Mouse (Mus musculus) embryo, embryonic 10.5 days (tissue): ENCODE measurements around the gene E2f6.

Experiments
- DNase-seq: peaks from one replicate; pipeline ENCODE4 v3.0.0-alpha.2; 2015; ENCODE audit warnings: low spot score

Gene E2f6

DNA sequence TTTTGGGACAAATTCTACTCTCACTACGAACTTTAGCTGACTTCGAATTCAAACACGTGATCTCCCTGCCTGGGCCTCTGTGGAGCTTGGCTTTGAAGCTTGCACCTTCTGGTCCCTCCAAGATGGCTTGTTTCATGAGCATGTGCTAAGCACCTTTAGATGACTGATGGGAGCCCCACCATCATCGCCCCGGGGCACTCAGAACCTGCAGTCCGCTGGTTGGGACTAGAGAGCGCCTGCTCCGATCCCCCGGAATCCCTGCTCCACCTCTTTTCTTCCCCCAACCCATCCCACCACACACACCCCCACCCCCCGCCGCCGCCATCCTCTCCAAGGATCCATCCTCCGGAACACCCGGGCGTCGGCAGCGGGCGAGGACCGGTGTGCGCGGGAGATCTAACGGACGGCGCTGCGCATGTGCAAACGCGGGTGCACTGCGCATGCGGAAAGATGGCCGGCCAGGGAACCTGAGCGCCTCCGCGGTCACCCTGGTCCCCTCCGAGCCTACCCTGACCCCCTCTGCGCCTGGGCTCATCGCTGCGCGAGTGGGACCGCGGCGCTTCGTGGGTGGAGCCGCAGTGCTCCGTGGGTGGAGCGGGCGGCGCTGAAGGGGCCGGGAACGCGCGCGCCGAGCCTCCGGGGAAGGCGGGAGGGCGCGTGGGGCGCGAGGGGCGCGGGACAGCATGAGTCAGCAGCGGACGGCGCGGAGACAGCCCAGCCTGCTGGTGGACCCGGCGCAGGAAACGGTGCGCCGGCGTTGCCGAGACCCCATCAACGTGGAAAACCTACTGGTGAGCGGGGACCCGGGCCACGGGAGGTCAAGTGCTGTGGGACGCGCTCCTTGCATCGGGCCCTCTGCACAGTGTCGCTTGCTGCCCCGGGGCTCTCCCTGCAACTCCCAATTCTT is at the start of gene E2f6:
E2f6 (plus strand) TSS at position 439 of the 907 bp plus-strand sequence.
- DNase-seq = peak; percentile 87

DNA sequence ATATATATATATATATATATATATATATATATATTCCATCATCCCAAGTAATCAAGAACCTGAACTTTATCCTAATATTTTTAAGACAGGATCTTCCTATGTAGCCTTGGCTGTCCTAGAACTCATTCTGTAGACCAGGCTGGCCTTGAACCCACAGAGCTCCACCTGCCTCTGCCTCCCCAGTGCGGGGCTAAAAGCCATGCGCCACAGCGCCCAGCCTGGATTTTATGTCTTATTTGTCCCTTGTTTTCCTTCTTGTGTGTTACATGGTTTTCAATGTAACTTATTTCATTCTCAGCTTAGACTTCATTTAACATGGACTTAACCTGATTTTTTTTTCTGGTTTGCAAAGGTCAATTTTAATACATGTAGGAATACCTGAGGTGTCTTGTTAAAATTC is 49.3 kb upstream of the E2f6 start:
- DNase-seq = no peak

DNA sequence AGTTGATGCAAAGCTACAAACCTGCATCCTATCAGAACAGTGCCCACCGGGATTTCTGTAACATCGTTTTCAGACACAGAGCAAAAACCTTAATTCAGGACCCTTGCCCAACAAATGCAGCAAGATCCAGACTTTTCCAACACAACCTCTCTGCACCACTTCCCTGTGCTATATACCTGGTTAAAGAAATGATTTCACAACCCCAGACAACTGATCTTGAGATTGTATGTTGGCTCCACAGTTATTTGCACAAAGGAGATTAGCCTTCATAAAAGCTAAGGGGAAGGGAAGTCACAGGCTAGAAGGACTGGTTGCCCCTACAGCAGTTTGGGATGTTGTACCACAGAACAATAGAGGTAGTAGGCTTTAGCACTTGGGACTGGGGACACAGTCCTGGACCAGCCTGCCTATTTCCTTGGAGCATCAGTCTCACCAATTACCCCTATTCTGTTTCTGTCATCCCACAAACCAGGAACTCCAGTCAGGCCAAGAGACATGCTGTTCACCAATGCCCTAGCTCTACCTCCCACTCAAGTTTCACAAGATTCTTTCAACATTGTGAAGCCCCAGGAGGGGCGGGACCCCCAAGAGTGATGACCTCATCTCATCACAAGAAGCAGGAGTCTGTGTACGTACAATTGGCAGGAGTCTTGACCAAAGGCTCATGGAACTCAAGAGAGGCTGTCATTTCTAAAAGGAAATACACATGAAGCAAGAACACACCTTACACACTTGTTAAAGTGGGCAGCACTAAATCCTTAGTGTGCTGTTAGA is 46.9 kb upstream of the E2f6 start:
- DNase-seq = no peak

DNA sequence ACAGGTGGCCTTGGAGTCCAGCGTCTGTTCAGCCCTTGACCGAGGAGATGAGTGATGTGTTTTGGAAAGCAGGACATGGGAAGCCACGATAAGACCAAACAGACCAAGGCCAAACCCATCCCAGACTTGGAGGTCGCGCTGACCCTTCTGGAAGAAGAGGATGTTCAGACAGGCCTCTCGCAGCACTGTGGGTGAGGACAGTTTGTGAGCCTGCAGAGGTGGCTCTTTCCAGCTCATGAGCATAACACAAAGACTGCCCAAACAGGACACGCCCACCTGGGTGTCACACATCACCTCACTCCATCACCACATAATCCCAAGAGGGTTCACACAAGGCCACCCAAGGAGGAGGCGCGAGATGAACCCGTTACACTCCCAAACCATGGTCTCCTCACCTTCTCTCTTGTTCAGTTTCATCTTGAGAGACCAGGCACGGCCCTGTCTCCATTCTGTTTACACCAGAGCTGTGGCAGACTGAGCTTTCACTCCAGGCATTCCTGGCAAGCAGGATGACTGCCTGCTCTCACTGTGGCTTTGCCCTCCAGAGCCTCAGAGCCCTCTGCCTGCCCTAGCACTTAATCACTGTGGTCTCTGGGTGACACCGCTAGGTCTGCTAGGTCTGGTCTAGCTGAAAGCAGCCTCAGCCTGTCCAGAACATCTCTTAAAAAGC is 45.9 kb upstream of the E2f6 start:
- no peak for DNase-seq

DNA sequence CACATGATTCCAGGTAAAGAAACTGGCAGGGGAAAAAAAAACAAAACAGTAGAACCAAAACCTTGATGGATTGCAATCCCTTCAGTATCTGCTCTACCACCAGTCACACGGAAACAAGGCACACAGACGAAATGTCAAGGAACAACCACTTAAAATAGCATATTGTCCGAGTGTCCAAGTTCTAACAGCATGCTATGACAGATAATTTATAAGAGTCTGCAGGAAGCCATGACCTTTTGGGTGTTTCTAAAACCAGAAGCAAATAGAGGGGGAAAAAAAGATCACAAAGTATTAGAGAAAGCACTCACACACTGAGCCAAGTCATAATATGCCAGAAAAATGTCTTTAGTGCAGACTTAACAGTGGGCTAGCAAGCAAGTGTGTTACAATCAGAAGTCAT is 42.5 kb upstream of the E2f6 start:
- DNase-seq = no peak

DNA sequence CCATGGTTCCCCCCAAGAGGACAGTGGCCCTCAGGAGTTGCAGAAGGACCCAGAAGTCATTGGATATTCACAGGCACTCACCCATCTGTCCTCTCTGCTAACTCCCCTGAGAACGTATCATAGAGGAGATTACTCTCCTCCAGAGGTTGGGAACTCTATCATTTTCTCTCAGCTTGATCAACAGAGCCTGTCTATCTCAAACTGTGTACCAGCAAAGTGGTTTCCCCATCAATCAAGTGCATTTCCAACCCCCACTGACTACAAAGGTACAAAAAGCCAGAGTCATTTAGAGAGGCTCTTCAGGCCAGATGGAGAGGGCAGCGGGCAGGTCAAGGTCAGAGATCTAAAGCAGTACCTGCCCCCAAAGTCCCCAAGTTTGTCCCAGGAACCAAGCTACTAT is 42.1 kb upstream of the E2f6 start:
- no peak for DNase-seq

DNA sequence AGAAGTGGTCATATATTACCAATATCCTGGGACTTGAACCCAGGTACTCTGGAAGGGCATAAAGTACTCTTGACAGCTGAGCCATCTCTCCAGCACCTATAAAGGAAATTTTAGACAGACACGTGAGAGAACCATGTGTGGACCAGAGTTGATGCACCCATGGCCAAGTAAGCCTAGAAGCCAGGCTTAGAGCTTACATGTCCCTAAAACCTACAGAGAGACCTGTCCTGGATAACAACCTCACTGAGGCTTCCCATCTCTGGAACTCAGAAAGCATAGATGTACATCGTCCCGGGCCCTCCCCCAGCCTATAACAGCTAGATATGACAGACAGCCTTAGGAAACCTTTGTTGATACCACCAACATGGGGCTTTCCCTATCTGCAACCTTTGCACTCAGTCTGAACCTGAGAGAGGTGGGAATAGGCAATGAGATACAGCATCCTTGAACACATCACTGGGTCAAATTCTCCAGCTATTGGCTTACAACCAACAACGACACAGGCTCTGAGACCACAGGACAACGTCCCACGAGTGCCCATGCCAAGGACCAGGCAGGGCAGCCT is 41.1 kb upstream of the E2f6 start:
- DNase-seq = no peak

DNA sequence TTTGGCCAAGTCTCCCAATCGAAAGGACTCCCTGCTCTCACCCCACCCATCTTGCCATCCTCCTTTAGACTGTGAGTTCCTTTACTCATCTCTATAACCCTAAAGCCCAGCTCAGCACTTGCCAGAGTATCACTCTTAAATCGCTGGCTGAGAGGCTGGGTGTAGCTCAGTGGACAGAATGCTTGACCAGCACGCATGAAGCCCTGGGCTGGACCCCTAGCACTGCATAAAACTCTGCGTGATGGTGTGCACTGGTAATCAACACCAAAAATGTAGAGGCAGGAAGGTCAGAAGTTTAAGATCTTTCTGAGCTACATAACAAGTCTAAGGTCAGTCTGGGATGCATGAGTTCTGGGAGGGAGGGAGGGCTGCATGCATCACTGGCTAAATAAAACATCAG is 36.2 kb upstream of the E2f6 start:
- no peak for DNase-seq

DNA sequence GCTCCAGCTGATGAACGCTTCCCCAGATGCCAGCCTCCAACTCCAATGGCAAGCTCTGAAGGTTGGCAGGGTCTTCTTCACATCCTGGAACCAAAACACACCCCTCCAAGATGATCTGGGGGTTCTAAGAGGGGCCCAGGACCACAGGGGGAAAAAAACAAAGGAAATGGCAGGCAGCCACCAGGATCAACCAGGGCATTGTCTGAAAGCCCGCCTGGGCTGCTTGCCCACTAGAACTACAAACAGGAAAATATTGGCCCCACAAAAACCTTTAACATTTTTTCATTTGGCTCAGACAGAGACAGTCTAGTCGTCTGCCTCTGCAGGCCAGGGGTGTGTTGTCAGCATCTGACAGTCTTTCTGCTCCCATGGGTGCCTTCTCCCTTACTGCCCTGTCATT is 35.4 kb upstream of the E2f6 start:
- DNase-seq = no peak

DNA sequence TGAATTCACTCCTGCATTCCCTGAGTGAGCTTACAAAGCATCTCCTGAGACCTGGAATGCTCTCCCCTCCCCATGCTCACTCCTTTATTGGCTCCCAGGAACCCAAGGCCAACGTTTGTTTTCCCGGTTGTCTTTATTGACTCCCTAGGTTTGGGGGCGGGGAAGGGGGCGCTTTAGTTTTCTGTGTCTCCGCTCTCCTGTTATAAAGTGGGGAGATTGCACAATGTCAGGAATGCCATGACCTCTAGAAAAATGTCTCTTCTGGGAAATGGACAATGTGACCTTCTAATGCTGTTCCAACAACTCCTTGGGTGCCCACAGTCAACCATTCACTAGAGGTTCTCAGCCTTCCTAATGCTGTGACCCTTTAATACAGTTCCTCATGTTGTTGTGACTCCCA is 32.2 kb upstream of the E2f6 start:
- no peak for DNase-seq

DNA sequence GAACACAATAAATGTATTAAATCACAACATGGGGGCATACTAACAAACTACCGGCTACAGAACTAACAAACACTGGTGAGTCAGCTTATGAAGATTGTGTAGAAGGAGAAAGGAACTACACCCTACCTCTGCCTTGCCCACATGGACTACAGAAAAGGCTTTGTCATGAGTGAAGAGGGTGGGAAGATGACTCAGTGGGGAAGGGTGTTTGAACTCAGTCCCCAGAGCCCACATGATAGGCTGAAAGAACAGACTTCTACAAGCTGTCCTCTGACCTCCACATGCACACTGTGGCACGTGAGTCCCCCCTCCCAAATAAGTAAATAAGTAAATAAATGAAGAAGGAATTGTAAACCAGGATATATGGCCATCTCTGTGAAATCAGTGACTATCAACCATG is 31.6 kb upstream of the E2f6 start:
- DNase-seq = no peak

DNA sequence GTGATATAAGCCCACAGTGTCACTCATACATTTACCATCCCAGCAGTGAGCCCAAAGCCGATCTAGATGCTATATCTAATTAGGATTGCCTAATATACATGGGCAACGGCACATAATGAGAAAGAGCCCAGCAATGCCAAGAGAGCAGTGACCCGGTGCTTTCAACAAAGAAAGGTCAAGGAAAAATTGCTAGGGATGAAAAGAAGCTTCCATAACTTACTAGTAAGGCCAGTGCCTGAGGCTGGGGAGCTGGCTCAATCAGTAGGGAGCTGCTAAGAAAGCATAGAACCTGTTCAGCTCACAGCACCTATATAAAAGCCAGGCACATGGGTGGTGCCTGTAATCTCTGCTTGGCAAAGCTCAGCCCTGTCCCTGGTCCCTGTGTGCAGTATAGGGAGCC is 30.4 kb upstream of the E2f6 start:
- no peak for DNase-seq

DNA sequence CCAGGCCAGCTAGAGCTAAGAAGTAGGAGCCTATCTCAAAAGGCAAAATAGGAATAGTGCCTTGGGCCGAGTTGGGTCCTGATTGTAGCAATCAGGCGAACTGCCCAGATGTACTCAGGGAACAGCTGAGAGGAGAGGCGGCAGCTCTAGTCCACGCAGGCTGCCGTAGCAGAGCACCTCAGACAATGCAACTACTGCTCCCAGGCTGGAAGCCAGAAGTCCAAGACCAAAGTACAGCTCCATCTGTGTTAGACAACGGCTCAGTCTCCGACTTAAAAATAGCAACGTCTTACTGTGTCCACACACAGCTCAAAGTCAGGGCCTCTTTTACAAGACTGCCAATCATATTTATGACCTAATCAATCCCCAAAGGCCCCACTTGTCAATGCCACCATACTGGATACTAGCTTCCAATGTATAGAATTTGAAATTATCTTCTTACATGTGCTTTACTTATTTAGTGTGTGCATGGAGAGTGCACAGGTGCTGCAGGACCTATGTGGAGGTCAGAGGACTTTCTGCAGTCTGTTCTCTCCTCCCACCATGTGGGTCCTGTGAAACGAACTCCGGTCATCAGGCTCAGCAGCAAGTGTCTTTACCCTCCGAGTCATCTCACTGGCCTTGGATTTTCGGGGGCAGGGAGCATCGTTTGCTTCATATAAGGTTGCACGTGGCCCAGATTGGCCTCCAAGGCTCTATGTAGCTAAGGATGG is 29.6 kb upstream of the E2f6 start:
- DNase-seq = no peak

DNA sequence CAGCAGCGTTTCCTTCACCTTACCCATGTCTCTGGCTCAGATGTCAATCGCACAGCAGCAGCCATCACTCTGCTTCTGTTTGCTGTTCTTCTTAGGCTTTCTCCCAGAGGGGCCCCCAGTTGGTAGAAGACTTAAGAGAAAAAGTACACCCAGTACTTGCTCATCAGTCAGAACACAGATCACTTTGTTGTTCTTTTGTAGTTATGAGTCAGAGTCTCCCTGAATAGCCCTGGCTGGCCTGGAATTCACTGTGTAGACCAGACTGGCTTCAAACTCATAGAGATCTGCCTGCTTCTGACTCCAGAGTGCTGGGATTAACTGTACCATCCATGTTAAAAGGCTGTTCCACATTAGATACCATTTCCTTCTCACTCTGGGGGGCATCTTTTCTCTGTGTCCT is 22.2 kb upstream of the E2f6 start:
- no peak for DNase-seq

DNA sequence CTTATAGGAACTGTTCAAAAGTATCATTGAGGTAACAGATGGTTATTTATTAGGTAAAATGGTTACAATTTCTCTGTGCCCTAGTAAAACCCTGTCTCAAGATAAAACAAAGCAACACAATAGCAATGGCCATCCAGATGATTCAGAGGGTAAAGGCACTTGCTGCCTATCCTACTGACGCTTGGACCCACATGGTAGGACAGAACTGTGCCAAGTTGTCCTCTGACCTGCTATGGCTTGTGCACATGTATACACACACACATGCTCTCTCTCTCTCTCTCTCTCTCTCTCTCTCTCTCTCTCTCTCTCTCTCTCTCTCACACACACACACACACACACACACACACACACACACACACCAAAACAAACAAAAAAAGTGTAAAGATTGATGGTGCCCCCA is 21.6 kb upstream of the E2f6 start:
- no peak for DNase-seq

DNA sequence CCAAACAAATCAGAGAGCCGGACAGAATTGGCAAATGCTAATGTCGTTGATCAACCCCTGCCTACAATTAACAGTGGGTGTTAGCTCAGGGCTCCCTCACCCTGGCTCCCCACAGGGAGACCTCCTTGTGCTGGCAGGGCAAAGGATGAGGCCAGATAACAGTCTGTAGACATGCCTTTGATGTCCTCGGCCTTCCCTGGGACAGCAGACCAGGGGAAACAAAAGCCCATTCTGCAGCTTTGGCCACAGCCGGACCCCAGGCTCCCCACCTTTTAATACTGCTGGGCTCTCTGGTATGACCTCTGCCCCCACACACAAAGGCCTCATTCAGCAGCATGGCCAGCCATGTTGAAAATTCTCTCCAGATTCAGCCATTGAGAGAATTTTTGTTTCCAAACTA is 21.0 kb upstream of the E2f6 start:
- DNase-seq = peak; percentile 91

DNA sequence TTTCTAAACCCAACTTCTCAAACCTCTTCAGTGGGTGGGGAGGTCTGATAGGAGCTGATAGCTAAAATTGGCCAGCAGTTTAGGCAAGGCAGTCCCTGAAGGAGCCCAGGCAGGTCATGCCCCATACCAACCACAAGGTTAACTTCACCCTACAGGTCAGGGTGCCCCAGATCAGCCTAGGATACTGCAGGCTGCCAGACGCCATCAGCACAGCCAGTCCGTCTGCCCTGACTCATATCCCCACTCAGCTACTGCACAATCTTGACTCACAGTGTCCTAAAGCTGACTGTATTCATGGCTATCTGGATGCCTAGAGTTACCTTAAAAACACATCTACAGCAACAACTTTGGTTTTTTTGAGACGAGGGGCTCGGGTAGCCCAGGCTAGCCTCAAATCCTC is 20.3 kb upstream of the E2f6 start:
- peak; percentile 45 for DNase-seq

DNA sequence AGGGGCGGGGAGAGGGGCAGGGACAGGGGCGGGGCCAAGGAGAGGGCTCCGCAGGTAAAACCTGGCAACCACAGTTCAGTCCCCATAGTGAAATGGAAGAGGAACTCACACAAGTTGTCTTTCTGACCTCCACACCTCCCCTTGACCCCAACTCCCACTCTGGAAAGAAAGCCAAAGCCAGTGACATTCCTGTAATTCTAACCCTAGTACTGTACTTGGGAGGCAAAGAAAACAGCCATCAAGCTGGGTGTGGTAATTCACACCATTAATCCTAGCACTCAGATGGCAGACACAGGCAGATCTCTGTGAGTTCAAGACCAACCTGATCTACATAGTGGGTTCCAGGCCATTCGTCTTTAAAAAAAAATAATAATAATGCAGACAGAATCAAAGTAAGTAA is 17.4 kb upstream of the E2f6 start:
- no peak for DNase-seq

DNA sequence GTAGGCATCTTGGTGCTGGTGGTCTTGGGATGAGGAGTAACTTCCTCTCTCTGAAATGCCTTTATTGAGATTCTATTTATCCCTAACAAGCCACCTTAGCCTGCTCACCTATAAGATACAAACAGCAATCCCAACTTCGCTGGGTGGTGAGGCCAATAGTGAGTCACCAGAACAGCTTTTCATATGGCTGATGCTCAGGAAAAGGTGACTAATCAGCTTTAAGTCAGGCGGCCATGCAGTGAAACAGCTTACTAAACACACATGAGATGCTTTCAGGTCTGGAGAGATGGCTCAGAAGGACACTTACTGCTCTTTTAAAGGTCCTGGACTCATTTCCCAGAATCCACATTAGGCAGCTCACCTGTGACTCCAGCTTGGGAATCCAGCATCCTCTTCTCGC is 15.0 kb upstream of the E2f6 start:
- no peak for DNase-seq

DNA sequence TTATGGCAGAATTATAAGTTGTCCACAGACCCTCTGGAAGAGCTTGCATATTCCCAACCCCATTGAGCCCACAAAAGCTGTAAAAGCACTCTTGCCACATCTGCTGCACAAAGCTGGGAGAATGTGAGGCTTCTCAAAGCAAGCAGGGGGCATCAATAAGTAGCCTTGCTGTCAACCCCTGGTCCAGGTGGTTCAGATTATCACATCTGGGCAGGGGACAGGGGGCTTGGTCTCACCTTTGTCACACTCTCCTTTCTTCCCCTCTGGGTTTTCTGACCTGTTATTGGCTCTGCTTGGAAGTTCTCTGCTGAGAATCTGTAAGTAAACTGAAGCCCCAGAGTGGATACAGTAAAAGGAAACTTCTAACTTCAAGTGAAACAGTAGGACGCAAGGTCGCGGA is 11.9 kb upstream of the E2f6 start:
- peak; percentile 63 for DNase-seq

DNA sequence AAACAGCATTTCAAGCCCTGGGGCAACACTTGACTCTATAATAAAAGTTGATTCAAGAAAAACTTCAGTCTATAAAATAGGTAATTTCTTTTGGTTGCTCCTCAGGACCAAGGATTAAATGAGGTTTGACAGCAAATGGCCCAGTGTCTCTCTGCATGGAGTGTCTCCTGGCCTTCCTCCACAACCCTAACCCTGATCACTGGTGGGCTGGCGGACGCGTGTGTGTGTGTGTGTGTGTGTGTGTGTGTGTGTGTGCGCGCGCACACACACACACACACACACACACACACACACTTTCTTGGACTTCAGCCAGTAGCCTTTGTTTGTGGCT is 10.9 kb upstream of the E2f6 start:
- peak; percentile 63 for DNase-seq
